Mouse (Mus musculus) gastrocnemius, postnatal 4 days (tissue): ENCODE data around the gene Klf13. TPM values are rescaled to one million over a fixed set of nuclear protein-coding genes. Genes with fewer than 3 reads are reported as not detected.
A peak's percentile ranks its signal among the peaks of the same experiment; 100 is the strongest.

ENCODE experiments used
- DNase-seq, 2 experiments: peaks; one replicate each; pipeline ENCODE4 v3.0.0; 2021 to 2022; ENCODE audit warnings: low spot score in 2 of 2, mixed read lengths in 2 of 2
- total RNA-seq, 2 experiments: library from RNA; stranded (reverse); gene quantifications; 2 replicates each; pipeline ENCODE4 v1.2.3; 2021

Klf13 gene
- total RNA-seq, 2 experiments from 2014 or later = 41.3 to 46.0 TPM

DNA sequence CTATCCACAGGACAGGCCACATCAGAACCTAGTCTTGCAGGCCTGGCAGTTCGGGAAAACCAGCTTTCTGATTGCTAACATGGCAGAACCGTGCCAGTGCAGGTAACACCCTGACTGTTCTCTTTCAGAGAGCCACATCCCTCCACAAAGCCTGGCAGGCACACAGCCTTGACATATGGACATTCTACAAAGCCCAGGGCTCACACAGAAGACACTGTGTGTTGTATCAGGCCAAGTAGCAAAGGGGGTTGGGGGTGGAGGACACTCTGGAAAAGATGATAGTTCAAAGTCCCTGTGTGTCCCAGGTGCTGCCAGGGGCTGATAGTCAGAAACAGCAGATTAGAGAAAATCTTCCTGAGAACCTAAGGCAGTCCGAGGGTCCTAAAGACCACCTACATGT, 12.2 kb downstream of the Klf13 start:
- DNase-seq = no peak

DNA sequence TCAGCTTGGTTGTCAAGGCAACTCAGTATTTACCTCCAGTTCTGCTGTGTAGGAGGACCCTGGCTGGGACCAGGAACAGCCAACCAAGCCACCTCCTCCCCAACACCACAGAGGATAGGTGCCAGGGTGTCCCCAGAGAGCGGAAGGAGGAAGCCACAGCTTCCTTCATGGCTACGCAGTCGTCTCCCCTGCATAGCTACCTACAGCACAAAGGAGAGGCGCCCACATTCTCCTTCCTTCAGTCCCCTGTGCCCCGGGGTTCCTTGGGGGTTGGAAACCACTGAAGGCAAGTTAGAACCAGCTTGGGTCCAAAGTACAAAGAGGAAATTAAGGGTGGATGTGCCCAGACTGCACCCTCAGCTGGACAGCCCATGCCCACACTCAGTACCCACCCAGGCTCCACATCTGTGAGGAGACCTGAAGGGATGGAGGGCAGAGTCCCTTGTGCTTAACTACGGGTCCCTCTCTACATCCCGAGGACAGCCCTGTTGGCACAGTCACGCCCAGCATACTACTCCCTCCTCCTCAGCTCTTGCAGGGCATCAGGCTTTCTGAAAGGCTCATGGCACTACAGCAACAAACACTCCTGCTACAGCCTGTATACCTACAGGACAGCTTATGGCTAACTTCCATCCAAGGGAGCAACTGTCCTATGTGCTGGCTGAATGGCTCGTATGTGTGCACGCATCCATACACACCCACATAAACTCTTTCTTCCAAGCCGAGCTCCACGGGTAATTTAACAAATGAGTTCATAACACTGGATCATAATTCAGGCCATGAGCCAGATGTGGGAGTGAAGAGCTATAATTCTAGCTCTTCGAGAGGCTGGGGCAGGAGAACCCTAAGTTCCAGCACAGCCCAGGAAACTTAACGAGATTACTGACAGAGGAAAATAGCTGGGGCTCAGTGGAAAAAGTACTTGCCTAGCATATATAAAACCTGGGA, 13.0 kb downstream of the Klf13 start:
- DNase-seq = no peak

DNA sequence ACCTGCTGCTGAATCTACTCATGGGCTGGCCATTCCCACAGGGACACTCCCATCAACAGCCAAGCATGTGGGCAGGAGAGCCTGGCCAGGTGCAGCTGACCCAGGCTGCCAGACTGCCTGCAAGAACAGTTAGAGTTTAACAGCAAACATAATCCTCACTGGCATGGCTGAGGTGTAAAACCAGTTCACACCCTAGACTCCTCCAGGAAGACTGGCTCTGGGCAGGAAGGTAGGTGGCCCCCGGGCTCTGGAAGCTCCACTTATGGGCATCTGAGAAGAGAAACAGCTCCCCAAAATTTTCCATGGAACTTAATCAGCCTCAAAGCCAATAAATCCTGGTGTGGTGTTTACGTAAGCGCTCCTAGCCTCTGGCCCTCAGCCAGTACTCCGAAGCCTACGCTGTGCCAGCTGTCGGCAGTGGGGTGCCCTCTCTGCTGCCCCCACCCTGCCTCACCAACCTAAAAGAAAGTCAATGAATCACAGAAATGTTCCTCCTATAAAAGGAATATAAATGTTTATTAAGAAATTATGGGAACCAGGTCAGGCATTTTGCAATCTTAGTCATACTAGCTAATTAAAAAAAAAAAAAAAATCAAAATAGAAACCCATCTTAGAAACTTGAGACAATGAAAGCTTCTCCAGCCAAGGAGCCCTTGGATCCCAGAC, 13.8 kb downstream of the Klf13 start:
- DNase-seq = peak in 1 of 2 experiments; percentile 65

DNA sequence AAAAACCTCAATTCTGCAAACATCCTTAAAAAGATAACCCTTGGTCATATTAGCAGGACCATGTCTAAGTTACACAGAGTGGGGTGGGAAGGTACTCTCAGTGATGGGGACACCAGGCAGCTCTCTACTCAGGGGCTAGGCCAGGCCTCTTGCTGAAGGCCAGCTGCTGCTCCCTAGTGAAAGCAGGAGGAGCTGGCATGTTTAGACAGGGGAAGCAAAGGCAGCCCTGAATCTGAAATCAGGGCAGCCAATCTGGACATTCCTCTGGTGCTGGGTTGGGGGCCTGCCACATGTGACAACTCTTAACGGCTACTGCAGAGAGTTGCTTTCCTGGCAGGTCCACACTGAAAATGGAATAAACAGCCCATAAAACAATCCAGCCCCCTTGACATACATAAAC, 14.6 kb downstream of the Klf13 start:
- no peak for DNase-seq

DNA sequence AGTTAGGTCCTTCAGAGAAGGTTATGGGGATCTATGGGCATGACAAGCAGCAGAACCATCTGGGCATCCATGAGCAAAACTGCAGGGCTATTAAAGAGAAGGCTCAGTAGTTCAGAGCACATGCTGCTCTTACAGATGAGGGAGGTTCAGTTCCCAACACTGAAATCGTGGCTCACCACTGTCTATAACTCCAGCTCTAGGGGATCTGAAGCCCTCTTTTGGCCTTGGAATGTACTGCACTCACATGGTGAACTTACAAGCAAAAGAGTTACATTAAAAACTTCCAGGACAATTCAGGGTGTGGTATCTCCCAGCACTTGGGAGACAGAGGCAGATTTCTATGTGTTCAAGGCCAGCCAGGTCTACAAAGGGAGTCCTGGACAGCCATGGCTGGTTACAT, 15.7 kb downstream of the Klf13 start:
- no peak for DNase-seq

DNA sequence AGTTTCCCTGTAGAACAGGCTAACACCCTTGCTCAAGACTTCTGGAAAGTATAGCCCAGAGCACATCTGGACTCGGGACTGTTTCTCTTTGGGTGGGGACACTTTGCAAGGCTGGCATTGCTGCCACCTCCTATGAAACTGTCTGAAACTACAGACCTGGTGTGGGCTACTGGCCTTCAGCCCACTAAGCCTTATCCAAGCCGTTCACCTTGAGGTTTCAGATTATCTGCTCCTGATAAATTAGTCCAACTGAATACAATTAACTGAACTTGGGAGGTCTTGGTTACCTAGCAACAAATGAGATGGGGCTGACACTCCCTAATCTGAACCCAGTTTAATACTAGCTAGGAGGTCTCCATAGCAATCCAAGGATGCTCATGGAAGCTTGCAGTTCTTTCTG, 16.1 kb downstream of the Klf13 start:
- no peak for DNase-seq

DNA sequence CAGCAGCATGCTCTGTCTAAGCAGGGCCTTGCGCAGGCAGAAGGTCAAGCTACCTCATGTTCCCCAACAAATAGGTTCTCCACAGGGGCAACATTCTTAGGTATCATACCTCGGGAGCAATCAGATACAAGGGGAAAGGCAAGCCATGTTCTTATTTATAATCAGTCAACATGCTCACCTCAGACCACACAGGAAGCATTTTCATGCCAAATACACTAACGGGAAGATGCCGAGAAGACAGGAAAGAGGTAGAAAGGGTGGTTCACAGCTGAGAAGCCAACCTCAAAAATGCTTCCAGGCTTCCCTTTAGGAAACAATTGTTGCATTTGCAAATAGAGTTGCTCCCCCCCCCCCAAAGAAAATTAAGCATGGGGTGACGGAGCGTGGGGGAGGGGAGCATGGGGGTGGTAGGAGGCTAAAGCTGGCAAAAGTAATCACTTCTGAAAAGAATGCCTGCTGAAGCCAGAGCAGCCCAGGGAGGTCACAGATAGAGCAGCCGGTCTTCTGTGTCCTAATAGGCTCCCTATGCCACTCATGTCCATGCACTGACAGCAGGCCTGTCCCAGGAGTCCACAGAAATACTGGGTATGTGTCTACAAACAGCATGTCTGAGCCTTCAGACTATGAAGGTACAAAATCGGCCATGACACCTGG, 16.7 kb downstream of the Klf13 start:
- no peak for DNase-seq

DNA sequence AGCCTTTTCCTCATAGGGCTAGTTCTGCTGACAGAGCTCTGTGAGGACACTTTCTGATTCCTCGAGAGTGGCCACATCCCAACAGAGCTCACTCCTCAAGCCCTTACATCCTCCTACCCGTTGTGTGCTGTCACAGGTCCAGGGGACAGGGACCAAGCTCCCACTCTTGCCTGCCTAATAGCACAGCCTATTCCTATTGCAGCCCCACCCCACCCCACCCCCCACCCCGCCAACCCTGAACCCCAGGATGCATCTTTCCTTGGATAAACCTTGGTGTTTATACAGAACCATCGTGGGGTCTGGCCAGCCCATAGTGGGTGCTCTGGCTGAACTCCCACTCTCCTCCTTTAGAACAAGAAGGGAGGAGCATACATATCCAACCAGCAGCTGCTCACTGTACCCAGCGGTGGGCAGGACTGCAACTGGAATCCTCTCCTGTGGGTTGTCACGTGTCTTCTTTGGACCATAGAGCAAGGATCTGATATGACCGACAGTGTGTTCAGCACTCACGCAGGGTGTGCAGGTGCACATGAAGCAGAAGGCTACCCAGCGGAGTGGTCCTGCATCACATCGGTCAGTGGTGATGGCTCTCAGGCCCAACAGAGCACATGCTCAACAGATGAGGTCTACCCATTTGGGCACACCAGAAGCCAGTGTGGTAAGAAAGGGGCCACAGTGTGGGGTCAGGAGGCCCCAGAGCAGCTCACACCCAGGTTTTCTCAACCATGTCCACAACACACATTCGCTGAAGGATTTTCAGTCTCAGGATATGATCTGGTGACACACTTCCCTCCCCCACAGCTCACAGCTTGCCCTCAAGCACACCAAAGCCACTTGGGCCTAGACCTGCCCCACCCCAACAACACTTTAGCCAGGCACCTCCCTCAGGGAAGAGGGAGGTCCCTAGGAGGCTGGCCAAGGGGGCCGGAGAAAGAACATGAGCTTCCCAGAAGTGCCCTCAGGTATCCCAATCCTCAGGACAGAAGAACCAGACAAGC, 19.6 kb downstream of the Klf13 start:
- no peak for DNase-seq

DNA sequence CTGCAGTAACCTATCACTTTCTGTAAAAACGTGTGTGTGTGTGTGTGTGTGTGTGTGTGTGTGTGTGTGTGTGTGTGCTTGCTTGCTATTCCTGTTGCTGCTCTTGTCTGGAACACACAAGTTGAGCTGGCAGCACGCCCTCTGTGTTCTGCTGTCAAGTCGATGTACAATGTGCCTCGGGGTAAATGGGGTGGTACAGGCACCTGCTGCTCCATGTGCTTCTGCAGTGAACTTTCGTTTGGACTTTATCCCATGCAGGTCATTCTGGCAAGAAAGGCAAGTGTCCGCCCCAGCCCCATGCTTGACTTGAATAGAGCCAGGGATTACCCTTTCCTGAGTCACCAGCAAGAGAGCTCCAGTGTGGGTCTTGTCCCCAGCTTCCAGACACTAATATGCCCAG, 21.0 kb downstream of the Klf13 start:
- no peak for DNase-seq

DNA sequence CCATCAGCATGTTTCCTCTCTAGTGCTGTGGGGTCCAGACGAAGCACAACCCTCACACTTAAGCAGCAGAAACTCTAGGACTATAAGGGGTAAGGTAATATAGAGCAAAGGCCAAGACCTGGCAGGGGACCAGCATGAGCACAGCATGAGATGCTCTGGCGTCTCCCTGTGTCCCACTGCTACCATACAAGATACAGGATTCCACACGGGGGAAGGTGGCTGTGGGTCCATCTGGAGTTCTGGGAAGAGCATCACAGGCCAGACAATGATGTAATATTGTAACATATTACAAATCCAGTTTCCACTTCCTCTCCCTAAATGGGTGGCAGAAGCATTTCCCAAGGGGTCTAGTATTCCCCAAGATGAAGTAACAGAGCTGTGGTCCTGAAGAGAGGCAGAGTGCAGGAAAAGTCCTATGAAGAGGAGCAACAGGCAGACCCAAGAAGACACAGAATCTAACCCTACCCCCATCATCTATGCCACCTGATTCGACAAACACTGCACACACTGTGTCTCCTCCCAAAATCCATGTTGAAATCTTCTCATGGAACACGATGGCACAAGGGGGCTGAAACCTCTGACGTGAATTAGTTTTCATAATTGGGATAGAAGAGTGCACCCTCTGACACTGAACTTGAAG, 22.3 kb downstream of the Klf13 start, which contains the start of gene E030018B13Rik:
Gene E030018B13Rik, plus strand, starts transcription at position 590 of the 640 bp plus-strand sequence.
- DNase-seq = no peak

DNA sequence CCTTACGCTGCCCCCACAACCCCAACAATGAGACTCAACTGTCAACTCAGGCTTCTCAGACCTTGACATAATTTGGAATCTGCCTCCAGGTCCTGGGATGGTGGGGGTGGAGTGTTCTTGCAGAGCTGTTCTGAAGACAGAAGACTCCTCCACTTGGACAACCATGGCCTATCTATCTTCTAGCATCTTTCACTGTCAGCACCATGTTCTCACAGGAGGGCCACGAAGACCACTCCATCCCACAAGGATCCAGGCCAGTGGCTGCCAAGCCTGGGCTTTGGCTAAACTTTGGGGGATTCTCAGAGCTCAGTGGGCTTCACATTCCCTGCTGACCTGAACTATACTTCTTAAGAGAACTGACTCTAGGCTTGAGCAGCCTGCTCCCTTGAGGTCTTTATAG, 23.8 kb downstream of the Klf13 start:
- no peak for DNase-seq

DNA sequence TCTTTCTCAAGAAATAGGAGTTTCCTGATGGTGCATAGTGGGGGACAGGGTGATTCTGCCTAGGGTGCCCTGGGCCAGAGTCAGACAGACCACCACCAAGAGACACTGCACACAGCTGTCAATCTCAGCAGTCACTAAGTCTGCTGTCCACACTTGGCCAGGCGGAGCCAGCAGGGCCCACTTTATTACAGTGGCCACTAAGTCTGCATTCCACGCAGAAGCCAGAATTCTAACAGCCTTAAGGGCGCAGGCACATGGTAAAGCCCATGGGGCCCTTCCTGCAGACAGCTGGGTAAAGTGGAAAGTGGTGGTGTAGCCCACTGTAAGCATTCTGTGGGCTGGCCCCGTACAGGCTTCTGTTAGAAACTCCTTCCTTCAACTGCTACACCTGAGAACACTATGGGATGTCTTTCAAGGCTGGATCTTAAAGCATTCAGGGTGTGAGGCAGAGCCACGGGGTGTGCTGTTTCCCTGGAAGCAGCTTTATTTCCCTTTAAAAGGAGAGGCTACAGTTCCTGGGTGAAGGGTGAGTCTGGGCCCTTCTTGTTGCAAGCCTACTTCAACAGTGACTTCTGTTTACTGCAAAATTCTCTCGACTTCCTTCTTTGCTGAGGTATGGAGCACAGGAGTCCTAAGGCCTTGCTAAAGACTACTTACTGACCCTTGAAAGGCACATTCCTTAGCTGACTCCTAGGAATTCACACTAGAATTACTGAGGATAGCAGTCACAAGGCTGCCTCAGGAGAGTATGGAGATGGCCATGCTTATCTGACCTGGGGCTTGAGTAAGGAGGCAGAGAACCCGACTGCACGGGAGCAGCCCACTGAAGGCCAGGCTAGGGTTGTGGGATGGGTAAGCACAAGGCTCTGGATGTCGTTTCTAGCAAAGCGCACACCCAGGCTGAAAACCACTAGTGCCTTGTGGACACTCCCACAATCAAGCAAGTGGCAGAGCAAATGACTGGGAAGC, 24.7 kb downstream of the Klf13 start:
- DNase-seq = no peak

DNA sequence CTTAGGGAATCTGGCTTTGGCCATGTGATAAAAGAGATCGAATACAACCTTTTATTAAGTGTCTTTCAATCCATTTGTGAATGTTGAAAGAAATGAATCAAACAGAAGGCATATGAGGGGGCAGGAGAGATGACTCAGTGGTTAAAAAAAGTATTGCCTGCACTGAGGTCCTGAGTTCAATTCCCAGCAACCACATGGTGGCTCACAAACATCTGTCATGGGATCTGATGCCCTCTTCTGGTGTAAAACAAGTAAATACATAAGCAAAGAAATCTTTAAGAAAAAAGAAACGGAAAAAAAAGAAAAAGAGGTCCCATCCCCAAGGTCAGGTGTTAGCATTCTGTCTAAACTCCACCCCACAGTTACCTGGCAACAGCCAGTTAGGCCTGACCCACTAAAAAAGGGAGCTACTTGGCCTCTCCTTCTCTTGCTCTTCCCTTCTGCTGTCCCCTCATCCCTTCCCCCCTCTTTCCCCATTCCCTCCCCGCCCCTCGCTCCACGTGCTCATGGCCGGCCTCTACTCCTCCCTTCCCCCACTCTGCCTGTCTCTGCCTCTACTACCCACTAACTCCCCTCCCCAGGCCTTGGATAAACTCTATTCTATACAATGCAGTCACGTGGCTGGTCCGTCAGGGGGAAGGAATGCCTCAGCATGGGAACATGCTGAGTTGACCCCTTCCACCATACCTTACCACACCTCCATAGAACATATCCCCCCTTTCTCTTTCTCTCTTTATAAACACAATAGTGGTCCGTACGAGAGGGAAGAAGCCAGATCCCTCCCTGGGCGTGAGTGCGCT, 25.6 kb downstream of the Klf13 start:
- no peak for DNase-seq

DNA sequence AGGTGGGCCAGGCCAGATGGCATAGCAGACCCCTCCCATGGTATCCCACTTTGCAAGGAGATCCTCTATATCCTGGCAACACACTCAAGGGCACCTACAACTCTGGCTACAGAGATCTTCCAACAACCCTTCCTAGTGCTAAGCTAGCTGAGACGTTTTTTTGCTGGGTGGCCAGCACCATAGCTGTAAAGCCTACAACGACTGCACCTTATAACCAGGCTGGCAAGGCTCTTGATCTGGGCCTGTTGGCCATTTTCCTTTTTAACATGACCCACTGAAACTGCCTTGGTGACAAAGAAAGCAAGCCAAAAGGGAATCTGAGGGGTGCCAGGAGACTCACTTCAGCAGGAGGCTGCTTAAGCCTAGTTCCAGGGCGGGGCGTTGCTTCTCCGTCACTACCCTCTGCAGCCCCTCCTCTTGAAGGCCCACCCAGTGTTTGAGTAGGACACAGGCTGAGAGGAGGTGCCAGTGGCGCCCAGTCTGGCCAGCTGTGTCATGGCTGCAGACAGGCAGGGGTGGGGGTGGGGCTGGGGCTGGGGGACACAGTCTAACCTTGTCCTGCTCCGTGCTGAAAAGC, 26.4 kb downstream of the Klf13 start:
- DNase-seq = no peak

DNA sequence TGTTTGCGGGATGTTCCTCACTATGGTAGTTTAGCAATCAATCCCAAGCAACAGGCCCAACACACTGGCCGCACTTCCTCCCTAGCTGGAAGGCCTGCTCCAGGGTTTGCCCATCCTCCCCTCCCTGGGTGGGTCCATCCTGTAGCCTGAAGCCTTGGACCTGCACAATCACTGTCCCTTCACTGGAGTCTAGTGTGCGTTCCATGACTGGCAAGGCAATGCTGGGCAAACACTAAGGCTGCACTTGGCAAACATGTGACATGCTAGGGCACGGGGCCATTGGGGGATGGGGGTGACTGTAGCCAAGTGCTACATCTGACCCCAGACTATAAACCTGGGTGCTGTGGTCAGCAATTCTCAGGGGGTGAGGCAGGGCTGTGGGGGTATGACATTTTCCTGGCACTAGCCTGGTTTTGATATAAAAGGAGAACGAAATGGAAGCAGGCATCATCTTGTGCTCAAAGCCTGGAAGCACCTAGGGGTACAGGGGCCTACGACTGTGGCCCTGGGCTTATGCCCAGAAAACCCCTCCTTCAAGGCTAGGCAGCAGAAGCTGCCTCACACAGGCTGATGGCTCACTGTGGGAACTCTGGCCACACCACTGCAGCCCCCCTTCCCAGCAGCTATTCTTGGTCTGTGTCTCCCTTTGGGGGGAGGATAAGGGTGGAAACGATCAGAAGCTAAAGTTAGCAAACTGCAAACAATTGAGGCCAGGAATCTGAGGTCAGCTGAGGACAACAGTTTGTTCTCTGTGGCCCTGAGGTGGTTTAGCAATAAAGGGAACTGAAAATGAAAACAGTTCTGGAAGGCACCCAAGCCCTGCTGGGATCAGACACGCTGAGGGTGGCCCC, 27.1 kb downstream of the Klf13 start:
- peak in 1 of 2 experiments; percentile 53 for DNase-seq

DNA sequence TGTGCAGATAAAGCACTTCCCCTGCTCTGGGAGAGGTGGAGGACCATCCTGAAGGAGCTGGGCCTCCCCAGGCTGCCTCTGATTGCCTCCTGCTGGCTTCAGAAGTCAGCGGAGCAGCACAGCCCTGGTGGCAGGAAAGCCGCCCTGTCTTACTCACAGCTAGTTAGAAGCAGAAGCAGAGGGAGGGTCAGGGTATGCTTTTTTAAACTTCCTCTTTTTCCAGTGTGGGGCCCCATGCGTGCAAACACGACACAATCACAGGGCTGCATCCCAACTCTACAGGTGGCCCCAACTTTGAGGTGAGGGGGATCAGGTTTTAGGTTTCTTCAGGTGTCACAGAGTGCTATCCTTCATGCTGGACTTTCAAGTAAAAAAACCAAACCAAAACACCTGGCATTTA, 27.8 kb downstream of the Klf13 start:
- no peak for DNase-seq

DNA sequence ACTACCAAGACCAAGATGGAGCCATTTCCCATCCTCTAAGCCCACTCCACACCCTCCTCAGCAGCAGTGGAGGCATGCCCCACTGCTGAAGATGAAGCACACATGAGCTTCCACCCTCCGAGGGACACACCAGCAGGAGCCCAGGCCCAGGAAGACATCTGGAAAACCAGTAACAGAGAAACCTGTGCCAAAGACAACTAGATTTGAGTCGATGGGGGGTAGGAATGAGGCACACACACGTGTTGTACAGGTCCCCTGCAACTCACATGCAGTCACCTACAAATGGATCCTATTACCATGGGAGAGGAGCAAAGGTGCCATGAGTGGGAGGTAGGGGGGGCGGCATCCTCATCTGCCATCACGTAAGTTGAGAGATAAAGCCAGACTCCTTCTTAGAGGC, 28.5 kb downstream of the Klf13 start:
- no peak for DNase-seq
